Mouse (Mus musculus) cerebellum, adult 2 months (tissue): ENCODE results near the gene Cyp17a1. TPM values are rescaled to one million over a fixed set of nuclear protein-coding genes. Genes with fewer than 3 reads are reported as not detected.
A peak's percentile ranks its signal among the peaks of the same experiment; 100 is the strongest.

Experiments
- DNase-seq, 2 experiments: peaks; one replicate each; pipeline ENCODE4 v3.0.0; 2021
- H3K27ac ChIP-seq: fragments of 200-500 bp; 2 replicates; pipeline ENCODE4 v1.5.1; 2012; ENCODE audit warnings: low read length, control low read depth, inconsistent platforms; ENCODE audit not compliant: insufficient read depth
- H3K27me3 ChIP-seq: fragments of 200-500 bp; 2 replicates; pipeline ENCODE4 v1.6.1; 2012; ENCODE audit warnings: inconsistent platforms, mild to moderate bottlenecking, low read length, moderate library complexity; ENCODE audit not compliant: control insufficient read depth, insufficient read depth
- H3K4me1 ChIP-seq: fragments of 200-500 bp; 2 replicates; pipeline ENCODE4 v1.6.1; 2011; ENCODE audit warnings: low read length; ENCODE audit not compliant: control insufficient read depth, insufficient read depth
- H3K4me3 ChIP-seq: fragments of 200-500 bp; replicated peaks from 2 replicates; pipeline ENCODE3; 2011; ENCODE audit warnings: mild to moderate bottlenecking, low read depth, low read length, control low read depth; ENCODE audit not compliant: insufficient read depth
- CTCF ChIP-seq: fragments of 200-500 bp; IDR thresholded peaks from 2 replicates; pipeline ENCODE4 v1.5.1; 2011; ENCODE audit warnings: low read depth, mild to moderate bottlenecking, control low read depth, low read length, moderate library complexity, borderline replicate concordance; ENCODE audit not compliant: insufficient read depth
- POLR2A ChIP-seq: fragments of 200-500 bp; IDR thresholded peaks from 2 replicates; pipeline ENCODE4 v1.6.1; 2011; ENCODE audit warnings: low read length, control low read depth, borderline replicate concordance; ENCODE audit not compliant: insufficient read depth
- WGBS: fragments of 180-500 bp; shearing (Covaris S2); methylation state at CpG from one replicate; pipeline ENCODE4 v1.1.7; 2018; 5-methylcytosine and 5-hydroxymethylcytosine counted together
- polyA plus RNA-seq: library from polyadenylated mRNA; depleted of rRNA; stranded (reverse); fragments of >200 nt; gene quantifications from 2 replicates; pipeline ENCODE4 v1.2.3, GENCODE M21; 2012

Cyp17a1 gene
- polyA plus RNA-seq, 1 experiment = 0.08 TPM

- H3K4me1 ChIP-seq = no peaks in the 10 kb centered on the region
- H3K27ac ChIP-seq = no peak overlapping the region
- H3K27me3 ChIP-seq = no peaks in the 10 kb centered on the region
- H3K4me3 ChIP-seq = peak overlapping the region; percentile 90
- DNase-seq = no peak
- 67% methylated on average over 11 of the region's 11 CpGs for WGBS
- no peak for TF ChIP-seq POLR2A
- TF ChIP-seq CTCF = no peak
Measured at GRCm38 (mm10) chr19:46690387-46690786, 17.4 kb upstream of the Cyp17a1 start.

DNA sequence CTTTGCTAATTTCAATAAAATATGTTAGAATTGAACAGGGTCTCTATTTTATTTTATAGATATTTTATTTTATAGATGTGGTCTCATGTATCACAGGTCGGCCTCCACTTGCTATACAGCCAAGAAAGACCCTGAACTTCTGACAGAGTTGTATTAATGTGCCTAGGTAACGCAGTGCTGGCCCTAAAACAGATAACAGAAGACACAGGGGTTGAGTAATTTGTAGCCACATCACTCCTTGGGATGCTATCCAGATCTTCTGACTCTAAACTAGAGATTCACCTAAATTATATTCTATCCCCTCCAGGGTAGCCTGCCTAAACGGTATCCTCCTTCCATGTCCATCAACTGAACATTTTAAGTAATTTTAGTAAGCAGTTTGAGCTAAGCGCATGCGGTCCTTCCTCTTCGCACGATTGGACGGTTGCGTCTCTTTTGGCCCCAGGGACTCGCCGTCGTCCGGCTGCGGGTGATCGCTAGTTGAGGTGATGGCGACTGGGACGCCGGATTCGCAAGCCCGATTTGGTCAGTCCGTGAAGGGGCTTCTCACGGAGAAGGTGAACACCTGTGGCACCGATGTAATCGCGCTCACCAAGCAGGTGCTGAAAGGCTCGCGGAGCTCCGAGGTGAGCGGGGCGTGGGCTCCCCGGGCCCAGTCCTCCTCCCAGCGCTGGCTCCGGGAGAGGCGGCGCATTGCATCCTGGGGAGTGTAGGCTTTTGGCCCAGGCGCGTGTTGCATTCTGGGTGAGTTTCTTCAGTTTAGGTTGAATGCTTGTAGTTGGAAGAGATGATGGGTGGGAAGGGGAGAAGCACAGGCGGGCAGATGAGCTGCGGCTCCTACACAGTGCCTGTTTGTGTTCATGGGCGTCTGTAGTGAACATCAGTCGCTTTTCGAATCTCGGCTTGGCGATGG is 16.7 kb upstream of the Cyp17a1 start, which contains the start of gene Borcs7:
Borcs7 (plus strand) TSS at position 447 of the 913 bp plus-strand sequence.
- Histone ChIP-seq H3K4me3 (peak within 1 kb of the TSS; percentile 90), H3K27me3 (no peaks in the 10 kb centered on the region), H3K4me1 (no peaks in the 10 kb centered on the region), H3K27ac (peak within 1 kb of the TSS; percentile 92)
- WGBS = 2% methylated on average over 44 of the region's 44 CpGs
- peak; percentile 94 to 96 for DNase-seq
- TF ChIP-seq CTCF (no peak), POLR2A (peak; percentile 67; the same call in 1 of the 2 replicates)

DNA sequence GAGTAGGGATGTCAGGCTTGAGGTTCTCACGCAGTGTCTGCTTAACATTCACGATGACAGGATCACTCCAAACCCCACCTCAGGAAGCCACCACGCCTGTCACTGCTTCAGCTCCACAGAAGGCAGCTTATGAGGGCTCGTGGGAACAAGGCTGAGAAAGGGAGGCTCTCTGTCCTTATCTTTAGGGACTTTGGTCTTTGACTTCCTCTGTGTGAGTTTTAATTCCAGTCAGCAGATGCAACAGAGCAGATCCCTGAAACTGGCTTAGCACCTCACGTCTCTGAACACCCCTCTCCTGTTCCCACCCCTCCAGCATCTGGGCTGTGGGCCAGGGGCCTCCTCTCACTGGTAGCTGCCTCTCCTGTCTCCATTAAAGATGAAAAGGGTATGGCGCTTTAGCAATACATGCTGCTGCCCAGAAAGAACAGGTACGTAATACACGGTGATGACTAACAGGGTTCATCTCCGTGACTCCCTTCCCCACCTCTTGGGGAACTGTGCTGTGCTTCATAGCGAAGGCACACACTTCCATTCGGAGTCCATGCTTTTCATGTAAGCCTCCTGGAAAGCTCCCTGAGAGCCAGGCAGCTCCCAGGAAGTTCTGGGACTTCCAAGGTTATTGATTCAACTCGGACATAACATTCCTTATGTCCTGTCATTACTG is 6.9 kb upstream of the Cyp17a1 start:
- Histone ChIP-seq H3K27ac (no peak overlapping the region), H3K4me1 (no peaks in the 10 kb centered on the region), H3K27me3 (no peaks in the 10 kb centered on the region), H3K4me3 (no peak overlapping the region)
- no peak for TF ChIP-seq CTCF
- TF ChIP-seq POLR2A = no peak
- 66% methylated on average over 12 of the region's 12 CpGs for WGBS
- DNase-seq = no peak

- H3K4me1 ChIP-seq = no peaks in the 10 kb centered on the region
- DNase-seq = no peak
- H3K27ac ChIP-seq = no peak overlapping the region
- H3K27me3 ChIP-seq = no peaks in the 10 kb centered on the region
- 78% methylated on average over 3 of the region's 3 CpGs for WGBS
- TF ChIP-seq POLR2A = no peak
- no peak for TF ChIP-seq CTCF
- no peak overlapping the region for H3K4me3 ChIP-seq
Measured at GRCm38 (mm10) chr19:46675641-46676040, 2.7 kb upstream of the Cyp17a1 start.

- Histone ChIP-seq H3K4me3 (no peak overlapping the region), H3K27me3 (no peaks in the 10 kb centered on the region), H3K4me1 (no peaks in the 10 kb centered on the region), H3K27ac (no peak overlapping the region)
- peak; percentile 96 for TF ChIP-seq CTCF
- no peak for TF ChIP-seq POLR2A
- 31% methylated on average over 13 of the region's 13 CpGs for WGBS
- DNase-seq = peak; percentile 50 to 61
Measured at GRCm38 (mm10) chr19:46670691-46671090, 2.3 kb downstream of the Cyp17a1 start.

GRCm38 (mm10) chr19:46669802-46670201 is 3.2 kb downstream of the Cyp17a1 start:
- WGBS = 92% methylated on average over 5 of the region's 5 CpGs

GRCm38 (mm10) chr19:46668263-46668662 is 4.7 kb downstream of the Cyp17a1 start:
- Histone ChIP-seq H3K27ac (no peak overlapping the region), H3K4me1 (no peaks in the 10 kb centered on the region), H3K27me3 (no peaks in the 10 kb centered on the region), H3K4me3 (no peak overlapping the region)
- WGBS = 80% methylated on average over 10 of the region's 10 CpGs
- TF ChIP-seq CTCF (no peak), POLR2A (no peak)
- no peak for DNase-seq

More at GRCm38 (mm10) chr19:46669802-46670201, 3.2 kb downstream of the Cyp17a1 start:
- no peak overlapping the region for H3K27ac ChIP-seq
- H3K4me1 ChIP-seq = no peaks in the 10 kb centered on the region
- TF ChIP-seq POLR2A (no peak), CTCF (no peak)
- no peak overlapping the region for H3K4me3 ChIP-seq
- no peak for DNase-seq
- H3K27me3 ChIP-seq = no peaks in the 10 kb centered on the region

- no peaks in the 10 kb centered on the region for H3K4me1 ChIP-seq
- no peak overlapping the region for H3K27ac ChIP-seq
- no peak for TF ChIP-seq CTCF
- no peak for TF ChIP-seq POLR2A
- 61% methylated on average over 11 of the region's 11 CpGs for WGBS
- H3K4me3 ChIP-seq = no peak overlapping the region
- H3K27me3 ChIP-seq = no peaks in the 10 kb centered on the region
- DNase-seq = no peak
Measured at GRCm38 (mm10) chr19:46667300-46667699, 5.7 kb downstream of the Cyp17a1 start.
